Mouse (Mus musculus) c-Kit-positive CD71-negative TER-119-negative erythroid progenitor cells, embryonic 14.5 days (primary cell): ENCODE data around the gene Pdzd2.
"Not testable (repeated sequence)": the region's sequence is repeated elsewhere in the genome, so short reads cannot be mapped to it uniquely, and the experiment has no call there.

ENCODE experiments used
- DNase-seq: peaks from one replicate; pipeline ENCODE4 v3.0.0-alpha.2; 2013; ENCODE audit warnings: low read depth

Gene Pdzd2

DNA sequence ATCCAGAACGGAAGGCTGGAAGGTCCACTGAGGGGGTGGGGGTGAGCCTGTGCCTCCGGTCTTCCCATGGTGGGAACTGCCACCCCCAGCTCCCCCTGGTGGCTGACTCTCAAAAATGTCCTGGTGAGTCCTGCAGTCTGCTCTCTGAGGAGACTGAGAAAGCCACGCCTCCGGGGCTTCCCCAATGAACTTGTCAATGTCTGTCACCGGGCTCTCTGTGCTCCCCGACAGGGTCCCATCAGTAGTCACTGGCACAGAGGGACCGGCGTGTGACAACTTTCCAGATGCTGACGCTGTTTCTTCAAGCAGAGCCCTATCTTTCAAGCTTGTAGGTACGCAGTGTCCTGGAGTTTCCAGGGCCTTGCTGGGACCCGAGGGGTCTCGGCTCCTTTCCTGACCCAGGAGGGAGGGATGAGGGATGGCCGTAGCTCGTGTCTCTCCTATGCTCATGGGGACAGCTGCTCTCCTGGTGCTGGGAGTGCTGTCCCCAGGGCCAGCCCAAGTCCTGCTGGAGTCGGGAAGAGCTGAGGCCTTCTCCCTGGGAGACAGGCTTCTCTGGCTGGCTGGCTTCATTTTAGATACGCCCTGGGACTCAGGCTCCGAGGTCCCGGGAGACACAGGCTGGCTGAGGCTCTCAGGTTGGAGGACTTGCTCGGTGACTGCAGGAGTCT is 363.9 kb downstream of the Pdzd2 start:
- peak; percentile 91 for DNase-seq

DNA sequence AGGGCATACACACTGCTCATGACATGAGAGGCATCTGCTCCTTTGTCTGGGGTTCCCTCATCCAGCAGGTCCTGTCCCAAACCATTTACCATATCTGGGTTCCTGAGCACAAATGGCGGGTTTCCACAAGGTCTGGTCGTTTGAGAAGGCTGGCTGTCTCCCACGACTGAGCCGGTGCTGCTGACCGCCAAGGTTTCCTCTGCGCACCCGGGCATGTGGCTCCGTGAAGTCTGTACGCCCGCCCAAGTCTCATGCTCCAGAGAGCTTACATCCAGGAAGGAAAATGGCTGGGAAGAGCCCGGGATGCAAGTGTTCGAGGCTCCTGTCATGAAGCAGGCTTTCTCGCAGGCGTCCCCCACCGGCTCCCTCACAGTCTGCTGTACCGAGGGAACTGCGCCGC is 364.8 kb downstream of the Pdzd2 start:
- DNase-seq, result no peak

GRCm38 (mm10) chr15:12373918-12374317 is 365.8 kb downstream of the Pdzd2 start:
- DNase-seq, result no peak

DNA sequence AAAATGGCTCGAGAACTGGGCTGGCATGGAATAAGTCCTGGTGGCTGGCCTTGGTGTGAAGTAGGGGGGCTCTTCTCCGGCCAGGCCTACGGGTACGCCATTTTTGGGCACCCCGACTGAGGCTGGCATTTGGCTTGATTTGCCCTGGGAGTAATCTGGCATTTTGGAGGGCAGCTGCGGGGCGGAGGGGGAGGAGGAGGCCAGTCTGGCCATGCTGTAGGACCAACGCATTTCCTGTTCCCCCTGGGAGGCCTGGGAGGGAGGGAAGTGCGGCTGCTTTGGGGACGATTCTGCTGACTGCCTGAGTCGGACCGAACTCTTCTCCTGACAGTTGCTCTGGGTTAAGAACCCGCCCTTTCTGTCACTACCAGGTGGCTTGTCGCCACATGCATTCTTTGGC is 366.2 kb downstream of the Pdzd2 start:
- no peak for DNase-seq

- peak; percentile 72 for DNase-seq
These were observed 368.5 kb downstream of the Pdzd2 start for GRCm38 (mm10) chr15:12371183-12371582.

GRCm38 (mm10) chr15:12370096-12370495 is 369.6 kb downstream of the Pdzd2 start:
- no peak for DNase-seq

- DNase-seq, result no peak
These were observed 370.9 kb downstream of the Pdzd2 start for GRCm38 (mm10) chr15:12368850-12369249.

DNA sequence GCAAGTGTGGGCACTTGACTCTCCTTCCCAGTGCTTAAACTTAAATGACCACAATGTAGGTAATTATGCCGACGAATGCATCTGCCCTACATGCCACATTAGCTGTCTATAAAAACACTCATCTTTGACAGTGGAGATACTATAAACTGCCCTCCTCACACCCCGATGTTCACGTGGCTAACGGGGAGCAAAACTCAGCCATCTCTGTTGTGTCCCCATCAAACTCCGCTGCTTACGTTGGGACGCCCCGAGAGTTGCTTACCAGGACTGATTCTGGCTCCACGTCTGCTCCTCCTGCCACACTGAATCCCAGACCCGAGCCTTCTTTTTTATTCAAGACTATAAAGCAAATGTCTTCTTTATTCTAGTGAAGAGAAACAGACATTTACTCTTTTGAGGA is 371.4 kb downstream of the Pdzd2 start:
- no peak for DNase-seq

- no peak for DNase-seq
These were observed 372.2 kb downstream of the Pdzd2 start for GRCm38 (mm10) chr15:12367306-12368080.

DNA sequence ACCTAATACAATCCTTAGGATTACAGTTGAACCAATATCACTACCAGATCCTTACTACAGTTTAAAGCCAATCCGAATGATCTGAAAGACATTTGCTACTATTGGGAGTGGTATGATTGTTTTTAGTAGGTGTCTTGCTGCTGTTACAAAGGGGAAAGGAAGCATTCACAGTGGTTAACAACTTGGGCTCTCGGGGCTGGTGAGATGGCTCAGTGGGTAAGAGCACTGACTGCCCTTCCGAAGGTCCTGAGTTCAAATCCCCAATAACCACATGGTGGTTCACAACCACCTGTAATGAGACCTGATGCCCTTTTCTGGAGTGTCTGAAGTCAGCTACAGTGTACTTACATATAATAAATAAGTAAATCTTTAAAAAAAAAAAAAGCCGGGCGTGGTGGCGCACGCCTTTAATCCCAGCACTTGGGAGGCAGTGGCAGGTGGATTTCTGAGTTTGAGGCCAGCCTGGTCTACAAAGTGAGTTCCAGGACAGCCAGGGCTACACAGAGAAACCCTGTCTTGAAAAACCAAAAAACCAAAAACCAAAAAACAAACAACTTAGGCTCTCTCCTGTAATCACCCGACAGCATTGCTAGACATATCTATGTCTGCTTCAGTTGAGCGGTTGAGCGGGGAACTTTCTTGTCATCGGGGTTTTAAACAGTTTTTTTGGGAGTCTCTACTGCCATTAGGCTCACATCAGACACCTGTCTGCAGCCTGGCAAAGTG is 373.0 kb downstream of the Pdzd2 start:
- not testable (repeated sequence) for DNase-seq

- no peak for DNase-seq
These were observed 373.7 kb downstream of the Pdzd2 start for GRCm38 (mm10) chr15:12366072-12366469.

- DNase-seq, result no peak
These were observed 374.2 kb downstream of the Pdzd2 start for GRCm38 (mm10) chr15:12365416-12366071.

GRCm38 (mm10) chr15:12364096-12364495 is 375.6 kb downstream of the Pdzd2 start:
- DNase-seq, result no peak

- no peak for DNase-seq
These were observed 377.1 kb downstream of the Pdzd2 start for GRCm38 (mm10) chr15:12362701-12363040.

DNA sequence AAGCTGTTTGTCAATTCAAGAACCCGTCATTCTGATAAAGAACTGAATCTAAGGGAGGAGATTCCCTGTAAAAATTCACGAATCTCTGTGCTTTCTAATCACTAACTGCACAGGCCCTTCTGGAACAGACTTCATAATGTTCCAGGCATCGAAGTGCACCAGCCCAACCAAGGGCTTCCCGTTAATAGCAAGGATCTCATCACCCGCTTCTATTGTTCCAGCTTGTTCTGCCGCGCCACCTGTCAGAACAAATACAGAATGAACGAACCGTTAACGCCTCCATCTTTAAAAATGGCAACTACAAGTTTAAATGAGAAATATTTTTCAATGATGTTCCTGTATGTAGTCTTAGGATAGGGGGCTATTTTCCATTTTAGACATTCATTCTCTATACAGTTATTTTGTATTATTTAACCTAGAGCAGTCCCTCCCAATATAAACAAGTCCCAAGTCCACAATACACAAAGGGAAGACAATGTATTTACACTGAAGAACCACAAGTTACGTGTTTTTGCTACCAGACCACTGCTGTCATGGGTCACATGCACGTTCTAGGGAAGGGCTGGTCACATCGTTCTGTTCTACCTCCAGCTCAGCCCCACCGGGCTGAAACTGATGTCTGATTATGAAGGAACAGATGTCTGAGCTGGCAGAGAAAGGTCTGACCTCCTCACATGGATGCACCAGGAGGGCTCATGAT is 377.6 kb downstream of the Pdzd2 start:
- no peak for DNase-seq

DNA sequence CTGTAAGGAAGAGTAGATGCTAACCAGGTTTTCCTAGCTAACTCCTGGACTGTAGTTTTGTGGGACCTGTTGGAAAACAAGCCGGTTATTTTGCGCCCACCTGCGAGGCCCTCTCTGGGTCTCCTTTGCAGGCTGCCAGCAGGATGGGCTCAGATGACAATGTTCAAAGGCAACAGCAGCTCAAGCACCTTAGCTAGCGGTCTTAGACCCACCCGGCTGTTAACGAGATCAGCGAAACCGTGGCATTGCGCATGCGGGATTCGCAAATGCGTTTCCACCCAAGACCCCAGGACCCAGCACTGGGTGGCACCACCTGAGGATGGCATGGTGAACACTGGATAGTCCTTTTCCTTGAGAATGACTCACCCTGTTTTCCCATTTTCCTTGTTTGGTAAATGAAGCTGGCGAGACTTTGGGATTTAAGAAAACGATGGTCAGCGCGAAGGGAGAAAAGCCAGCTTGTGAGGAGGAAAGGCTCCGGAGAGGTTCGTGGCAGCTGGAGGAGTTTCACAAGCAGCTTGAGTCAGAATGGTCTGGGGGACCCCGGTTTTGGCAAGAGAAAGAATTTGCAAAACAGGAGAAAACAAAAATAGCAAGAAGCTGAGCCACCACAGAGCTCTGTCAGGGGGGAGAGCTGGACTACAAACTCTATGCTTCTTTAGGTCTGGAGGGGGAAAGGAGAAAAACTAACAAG is 379.1 kb downstream of the Pdzd2 start:
- no peak for DNase-seq

DNA sequence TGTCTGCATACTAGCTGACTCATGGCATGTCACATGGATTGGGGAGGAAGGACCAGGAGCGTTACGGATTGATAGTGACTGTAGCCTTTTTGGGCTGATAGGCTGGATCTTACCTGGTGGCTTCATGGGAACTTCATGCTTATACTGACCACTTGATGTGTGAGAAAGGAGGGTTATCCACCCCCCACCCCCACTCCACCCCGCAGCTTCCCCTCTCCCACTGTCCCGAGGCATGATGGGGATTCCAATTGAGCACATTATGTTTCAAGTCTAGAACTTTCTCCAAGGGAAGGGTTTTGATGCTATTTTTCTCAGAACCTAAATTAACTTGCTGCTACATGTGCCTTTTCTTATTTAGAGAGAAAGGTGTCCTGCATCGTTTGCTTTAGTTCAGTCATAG is 381.3 kb downstream of the Pdzd2 start:
- DNase-seq, result no peak

DNA sequence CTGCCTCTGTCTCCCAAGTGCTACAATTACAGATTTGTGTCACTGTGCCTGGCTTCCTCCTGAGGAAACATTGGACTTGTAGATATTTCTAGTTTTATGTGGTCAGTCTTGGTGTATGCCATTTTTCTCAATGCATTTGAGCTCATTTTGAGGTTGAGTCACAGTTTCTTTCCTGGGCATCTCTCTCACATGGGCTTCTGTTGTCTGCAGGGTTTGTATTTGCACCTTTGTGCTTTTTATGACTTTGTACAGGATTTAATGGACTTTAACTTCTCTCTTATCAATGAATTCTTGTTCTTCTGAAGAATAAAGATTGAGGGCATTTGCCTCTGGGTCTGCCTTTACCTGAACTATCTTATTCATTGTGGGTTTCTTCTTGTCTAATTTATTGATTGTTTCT is 382.3 kb downstream of the Pdzd2 start:
- no peak for DNase-seq

- no peak for DNase-seq
These were observed 383.8 kb downstream of the Pdzd2 start for GRCm38 (mm10) chr15:12355907-12356306.

DNA sequence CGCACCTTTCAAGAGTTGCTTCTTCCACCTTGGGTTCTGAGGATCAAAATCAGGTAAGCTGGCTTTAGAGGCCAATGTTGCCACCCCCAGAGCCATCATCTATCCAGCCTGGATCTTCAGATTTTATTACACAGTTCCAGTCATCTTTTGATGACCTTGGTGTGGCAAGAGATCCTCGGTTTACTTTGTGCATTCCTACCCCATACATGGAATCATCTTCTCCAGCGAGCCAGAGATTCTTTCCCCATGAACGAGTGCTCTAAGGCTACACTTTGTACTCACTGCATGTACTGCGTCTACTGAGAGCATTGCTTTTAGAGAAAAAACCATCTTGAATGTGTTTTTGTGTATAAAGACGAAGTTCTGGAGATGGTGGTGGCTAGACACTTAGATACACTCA is 384.5 kb downstream of the Pdzd2 start:
- no peak for DNase-seq

DNA sequence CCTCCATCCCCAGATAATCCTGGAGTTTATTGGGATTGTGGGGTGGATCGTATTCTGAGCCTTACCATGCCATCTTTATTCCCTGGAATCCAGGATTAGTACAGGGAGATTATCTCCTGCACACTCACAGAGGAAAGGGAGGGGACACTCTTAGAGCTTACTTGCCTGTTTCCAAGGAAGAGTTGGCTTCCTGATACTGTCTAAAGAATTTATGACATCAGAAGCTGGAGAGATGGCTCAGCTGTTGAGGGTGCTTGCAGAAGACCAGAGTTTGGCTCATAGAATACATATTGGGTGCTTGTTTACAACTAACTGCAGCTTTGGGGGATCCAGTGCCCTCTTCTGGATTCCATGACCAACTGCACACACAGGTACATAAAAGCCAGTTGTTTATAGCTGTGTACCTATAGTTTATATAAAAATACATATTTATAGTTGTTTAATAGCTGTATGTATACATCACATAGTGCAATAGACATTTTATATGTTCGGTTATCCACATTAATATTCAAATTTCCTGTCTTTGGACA is 385.4 kb downstream of the Pdzd2 start:
- no peak for DNase-seq
